Mouse (Mus musculus): Measurements from ENCODE around the gene Cacna1g. TPM values are rescaled to one million over a fixed set of nuclear protein-coding genes. Genes with fewer than 3 reads are reported as not detected.
"Not testable (repeated sequence)": the region's sequence is repeated elsewhere in the genome, so short reads cannot be mapped to it uniquely, and the experiment has no call there.

The Cacna1g gene
- total and polyA plus RNA-seq, 2 experiments from 2014 or later = 10.4 to 90.3 TPM

DNA sequence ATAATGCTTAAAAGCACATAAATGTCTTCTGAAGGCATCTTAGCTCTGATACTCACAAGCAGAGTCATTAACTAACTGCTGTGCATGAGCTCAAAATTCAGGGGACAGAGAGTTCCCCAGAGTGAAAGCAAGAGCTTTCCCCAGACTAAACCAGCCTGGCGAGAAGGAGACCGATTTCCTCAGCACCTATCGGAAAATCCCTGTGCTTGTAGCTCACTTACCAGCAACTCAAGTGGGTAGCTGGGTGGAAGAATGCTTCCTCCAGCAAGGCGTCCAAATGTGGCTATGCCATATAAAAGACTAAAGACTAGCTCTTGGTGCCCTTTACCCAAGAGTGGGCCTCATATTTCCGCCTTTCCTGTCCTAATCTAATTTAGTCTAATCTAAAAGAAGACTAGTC is 71.3 kb downstream of the Cacna1g start:
- no peak for TF ChIP-seq CTCF (IDR thresholded peaks at IDR 0.05; ENCODE audit: low read depth)
- no peak overlapping the region for H3K27ac ChIP-seq
- H3K36me3 ChIP-seq (ENCODE audit: insufficient read depth, low read length) = no peaks in the 10 kb centered on the region
- H3K4me1 ChIP-seq (ENCODE audit: insufficient read depth, low read length) = peaks cover 5% of the 10 kb centered on the region; the same call in 1 of the 2 replicates
- H3K4me2 ChIP-seq (ENCODE audit: low read depth, low read length) = no peak overlapping the region
- WGBS = 90% methylated on average over 5 of the region's 5 CpGs
- H3K27me3 ChIP-seq (ENCODE audit: insufficient read depth, low read length) = no peaks in the 10 kb centered on the region
- no peaks in the 10 kb centered on the region for H3K9me3 ChIP-seq (ENCODE audit: low read length)
- no peak overlapping the region for H3K4me3 ChIP-seq (ENCODE audit: low read length)
- no peak for DNase-seq (ENCODE audit: low spot score)
- ATAC-seq = no peak
- no peak overlapping the region for H3K9ac ChIP-seq (replicated peaks; ENCODE audit: low read length)

- not testable (repeated sequence) for H3K4me1 ChIP-seq (ENCODE audit: insufficient read depth, low read length); H3K9ac ChIP-seq (replicated peaks; ENCODE audit: low read length); ATAC-seq; DNase-seq (ENCODE audit: low spot score); H3K36me3 ChIP-seq (ENCODE audit: insufficient read depth, low read length); H3K4me3 ChIP-seq (ENCODE audit: low read length); H3K9me3 ChIP-seq (ENCODE audit: low read length); H3K4me2 ChIP-seq (ENCODE audit: low read depth, low read length); H3K27me3 ChIP-seq (ENCODE audit: insufficient read depth, low read length); H3K27ac ChIP-seq
- WGBS = 88% methylated on average over 4 of the region's 4 CpGs
These were observed 72.0 kb downstream of the Cacna1g start for GRCm38 (mm10) chr11:94402029-94402428.

GRCm38 (mm10) chr11:94400996-94401395 is 73.0 kb downstream of the Cacna1g start:
- 54% methylated on average over 6 of the region's 6 CpGs for WGBS
- Histone ChIP-seq H3K27ac (no peak overlapping the region), H3K9me3 (ENCODE audit: low read length) (no peaks in the 10 kb centered on the region), H3K4me1 (ENCODE audit: insufficient read depth, low read length) (peaks cover 5% of the 10 kb centered on the region; the same call in 1 of the 2 replicates), H3K36me3 (ENCODE audit: insufficient read depth, low read length) (no peaks in the 10 kb centered on the region), H3K27me3 (ENCODE audit: insufficient read depth, low read length) (no peaks in the 10 kb centered on the region), H3K4me3 (ENCODE audit: low read length) (no peak overlapping the region), H3K9ac (replicated peaks; ENCODE audit: low read length) (no peak overlapping the region), H3K4me2 (ENCODE audit: low read depth, low read length) (no peak overlapping the region)
- DNase-seq (ENCODE audit: low spot score) = no peak
- ATAC-seq = no peak
- TF ChIP-seq CTCF (IDR thresholded peaks at IDR 0.05; ENCODE audit: low read depth) = no peak

DNA sequence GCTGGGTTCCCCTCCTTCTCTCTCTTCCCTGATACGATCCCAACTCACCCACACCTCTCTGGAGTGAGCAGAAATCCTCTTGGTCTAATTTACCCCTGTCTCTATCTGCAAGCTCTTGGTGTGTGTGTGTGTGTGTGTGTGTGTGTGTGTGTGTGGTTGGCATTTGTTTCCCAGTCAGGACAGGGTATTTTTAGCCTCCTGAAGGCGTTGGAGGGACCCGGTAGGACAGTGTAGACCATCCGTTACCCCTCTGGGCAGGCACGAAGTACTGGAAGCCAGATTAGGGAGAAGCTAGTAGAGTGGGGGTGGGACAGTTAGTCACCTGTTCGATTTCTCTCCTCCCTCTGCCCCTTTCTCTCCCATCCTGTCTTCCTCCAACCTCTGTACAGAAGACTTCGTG is 79.9 kb downstream of the Cacna1g start:
- Histone ChIP-seq H3K27ac (no peak overlapping the region), H3K9me3 (ENCODE audit: low read length) (no peaks in the 10 kb centered on the region), H3K27me3 (ENCODE audit: insufficient read depth, low read length) (no peaks in the 10 kb centered on the region; the same call in 1 of the 2 replicates), H3K4me3 (ENCODE audit: low read length) (no peak overlapping the region), H3K4me2 (ENCODE audit: low read depth, low read length) (no peak overlapping the region), H3K36me3 (ENCODE audit: insufficient read depth, low read length) (no peaks in the 10 kb centered on the region), H3K9ac (replicated peaks; ENCODE audit: low read length) (no peak overlapping the region), H3K4me1 (ENCODE audit: insufficient read depth, low read length) (0 out of 2 replicates have a peak, but pooled peaks cover 4% of the 10 kb centered on the region)
- no peak for TF ChIP-seq CTCF (IDR thresholded peaks at IDR 0.05; ENCODE audit: low read depth)
- WGBS = 84% methylated on average over 7 of the region's 7 CpGs
- DNase-seq (ENCODE audit: low spot score) = no peak
- ATAC-seq = no peak

DNA sequence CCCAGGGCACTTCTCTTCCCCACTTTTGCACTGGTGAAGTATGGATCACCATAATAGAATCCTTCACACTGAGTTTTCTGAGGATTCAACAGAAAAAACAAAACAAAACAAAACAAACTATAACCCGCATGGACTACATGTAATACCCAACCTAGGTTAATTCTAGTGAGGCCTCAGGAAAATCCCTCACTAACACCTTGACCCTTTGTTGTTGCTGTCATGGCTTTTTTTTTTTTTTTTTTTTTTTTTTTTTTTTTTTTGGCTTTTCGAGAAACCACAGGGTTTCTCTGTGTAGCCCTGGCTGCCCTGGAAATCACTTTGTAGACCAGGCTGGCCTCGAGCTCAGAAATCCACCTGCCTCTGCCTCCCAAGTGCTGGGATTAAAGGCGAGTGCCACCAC is 80.5 kb downstream of the Cacna1g start:
- 88% methylated on average over 4 of the region's 4 CpGs for WGBS

DNA sequence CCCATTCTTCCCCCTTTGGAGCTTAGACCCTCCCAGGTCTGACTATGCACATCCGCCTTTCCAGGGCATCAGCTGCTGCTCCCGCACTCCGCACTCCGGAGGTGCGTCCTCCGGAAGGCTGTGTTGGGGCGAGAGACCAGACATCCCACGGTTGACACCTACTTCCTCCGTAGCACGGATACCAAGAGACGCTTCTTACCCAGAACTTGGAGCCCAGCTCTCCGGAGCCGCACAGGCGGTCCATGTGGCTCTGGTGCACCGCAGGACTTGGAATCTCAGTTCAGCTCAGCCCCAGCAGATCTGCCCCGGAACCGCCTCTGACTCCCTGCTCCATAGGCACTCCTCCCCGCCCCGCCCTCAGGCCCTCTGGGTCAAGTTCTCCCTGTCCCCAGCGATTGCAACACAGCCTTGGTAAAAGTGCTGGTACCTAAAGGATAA is 81.3 kb downstream of the Cacna1g start, which contains the start of gene Abcc3:
Gene Abcc3, minus strand, starts transcription at position 326 of the 438 bp plus-strand sequence.
- H3K4me3 ChIP-seq (ENCODE audit: low read length) = no peak within 1 kb of the TSS
- ATAC-seq (no peak), DNase-seq (ENCODE audit: low spot score) (no peak)
- H3K27ac ChIP-seq = no peak within 1 kb of the TSS
- no peaks in the 10 kb centered on the region; the same call in 1 of the 2 replicates for H3K27me3 ChIP-seq (ENCODE audit: insufficient read depth, low read length)
- no peaks in the 10 kb centered on the region for H3K9me3 ChIP-seq (ENCODE audit: low read length)
- WGBS = 10% methylated on average over 20 of the region's 20 CpGs
- no peak for TF ChIP-seq CTCF (IDR thresholded peaks at IDR 0.05; ENCODE audit: low read depth)
- no peak within 1 kb of the TSS for H3K9ac ChIP-seq (replicated peaks; ENCODE audit: low read length)
- H3K4me1 ChIP-seq (ENCODE audit: insufficient read depth, low read length) = 0 out of 2 replicates have a peak, but pooled peaks cover 4% of the 10 kb centered on the region
- no peaks in the 10 kb centered on the region for H3K36me3 ChIP-seq (ENCODE audit: insufficient read depth, low read length)
- peak within 1 kb of the TSS; percentile 47 for H3K4me2 ChIP-seq (ENCODE audit: low read depth, low read length)

More for the DNA sequence above, 80.5 kb downstream of the Cacna1g start:
- H3K9ac ChIP-seq (replicated peaks; ENCODE audit: low read length); H3K27ac ChIP-seq; H3K36me3 ChIP-seq (ENCODE audit: insufficient read depth, low read length); DNase-seq (ENCODE audit: low spot score); H3K4me2 ChIP-seq (ENCODE audit: low read depth, low read length); H3K27me3 ChIP-seq (ENCODE audit: insufficient read depth, low read length); H3K9me3 ChIP-seq (ENCODE audit: low read length); H3K4me1 ChIP-seq (ENCODE audit: insufficient read depth, low read length); H3K4me3 ChIP-seq (ENCODE audit: low read length); ATAC-seq: not testable (repeated sequence)

GRCm38 (mm10) chr11:94391661-94392060 is 82.3 kb downstream of the Cacna1g start:
- Histone ChIP-seq H3K9me3 (ENCODE audit: low read length) (no peaks in the 10 kb centered on the region), H3K27me3 (ENCODE audit: insufficient read depth, low read length) (no peaks in the 10 kb centered on the region; the same call in 1 of the 2 replicates), H3K4me1 (ENCODE audit: insufficient read depth, low read length) (0 out of 2 replicates have a peak, but pooled peaks cover 4% of the 10 kb centered on the region), H3K4me2 (ENCODE audit: low read depth, low read length) (no peak overlapping the region), H3K36me3 (ENCODE audit: insufficient read depth, low read length) (no peaks in the 10 kb centered on the region), H3K27ac (no peak overlapping the region), H3K9ac (replicated peaks; ENCODE audit: low read length) (no peak overlapping the region), H3K4me3 (ENCODE audit: low read length) (no peak overlapping the region)
- WGBS = 92% methylated on average over 10 of the region's 10 CpGs
- DNase-seq (ENCODE audit: low spot score) (no peak), ATAC-seq (no peak)
- TF ChIP-seq CTCF (IDR thresholded peaks at IDR 0.05; ENCODE audit: low read depth) = no peak

Measured in hindbrain, postnatal 0 days (tissue).